Mouse (Mus musculus): Measurements from ENCODE around the gene Psma1. TPM values are rescaled to one million over a fixed set of nuclear protein-coding genes. Genes with fewer than 3 reads are reported as not detected.

Gene Psma1
- total RNA-seq (2014; rRNA removed) (158 and 167 TPM in 2 replicates), polyA plus RNA-seq (2015; fragmentation: Nextera tagmentation; extraction: Ambion mirVana) (317 and 329 TPM in 2 replicates)

- Histone ChIP-seq H3K4me2 (ENCODE audit: low read depth, low read length, poor library complexity, severe bottlenecking) (peak within 1 kb of the TSS; percentile 75), H3K4me1 (ENCODE audit: insufficient read depth, low read length) (no peaks in the 10 kb centered on the region; the same call in 1 of the 2 replicates), H3K27me3 (ENCODE audit: insufficient read depth, low read length) (no peaks in the 10 kb centered on the region), H3K4me3 (ENCODE audit: low read depth, low read length) (peak within 1 kb of the TSS; percentile 79), H3K27ac (ENCODE audit: low read depth, low read length) (peak within 1 kb of the TSS; percentile 76), H3K9ac (replicated peaks; ENCODE audit: low read length, poor library complexity, severe bottlenecking) (peak within 1 kb of the TSS; percentile 84), H3K36me3 (ENCODE audit: insufficient read depth, low read length) (peaks cover 9% of the 10 kb centered on the region; the same call in 1 of the 2 replicates), H3K9me3 (ENCODE audit: low read length) (no peaks in the 10 kb centered on the region)
- DNase-seq (ENCODE audit: low spot score): peak; percentile 99
- TF ChIP-seq CTCF (IDR thresholded peaks at IDR 0.05): peak; percentile 72
- 0% methylated on average over 39 of the region's 39 CpGs for WGBS
- peak; percentile 94 for ATAC-seq (ENCODE audit: low FRiP score)
Measured at GRCm38 (mm10) chr7:114276005-114276752, at the start of gene Psma1. Gene Psma1 (minus strand): TSS chr7:114276118.

GRCm38 (mm10) chr7:114323527-114323926 lies 47.6 kb upstream of the Psma1 start:
- Histone ChIP-seq H3K4me1 (ENCODE audit: insufficient read depth, low read length) (no peaks in the 10 kb centered on the region), H3K9ac (replicated peaks; ENCODE audit: low read length, poor library complexity, severe bottlenecking) (no peak overlapping the region), H3K4me2 (ENCODE audit: low read depth, low read length, poor library complexity, severe bottlenecking) (no peak overlapping the region), H3K36me3 (ENCODE audit: insufficient read depth, low read length) (no peaks in the 10 kb centered on the region), H3K4me3 (ENCODE audit: low read depth, low read length) (no peak overlapping the region), H3K27ac (ENCODE audit: low read depth, low read length) (no peak overlapping the region), H3K27me3 (ENCODE audit: insufficient read depth, low read length) (no peaks in the 10 kb centered on the region), H3K9me3 (ENCODE audit: low read length) (no peaks in the 10 kb centered on the region)
- no peak for TF ChIP-seq CTCF (IDR thresholded peaks at IDR 0.05)
- ATAC-seq (ENCODE audit: low FRiP score) (no peak), DNase-seq (ENCODE audit: low spot score) (no peak)
- 69% methylated on average over 1 of the region's 1 CpGs for WGBS

- H3K27me3 ChIP-seq (ENCODE audit: insufficient read depth, low read length): no peaks in the 10 kb centered on the region
- DNase-seq (ENCODE audit: low spot score): peak; percentile 62
- H3K36me3 ChIP-seq (ENCODE audit: insufficient read depth, low read length): no peaks in the 10 kb centered on the region
- TF ChIP-seq CTCF (IDR thresholded peaks at IDR 0.05): no peak
- H3K4me1 ChIP-seq (ENCODE audit: insufficient read depth, low read length): no peaks in the 10 kb centered on the region
- ATAC-seq (ENCODE audit: low FRiP score): no peak
- no peaks in the 10 kb centered on the region for H3K9me3 ChIP-seq (ENCODE audit: low read length)
- no peak overlapping the region for H3K9ac ChIP-seq (replicated peaks; ENCODE audit: low read length, poor library complexity, severe bottlenecking)
- no peak overlapping the region for H3K4me2 ChIP-seq (ENCODE audit: low read depth, low read length, poor library complexity, severe bottlenecking)
- no peak overlapping the region for H3K4me3 ChIP-seq (ENCODE audit: low read depth, low read length)
- no peak overlapping the region for H3K27ac ChIP-seq (ENCODE audit: low read depth, low read length)
- 79% methylated on average over 9 of the region's 9 CpGs for WGBS
Measured at GRCm38 (mm10) chr7:114322531-114323441, 46.9 kb upstream of the Psma1 start.

- H3K9me3 ChIP-seq (ENCODE audit: low read length): no peaks in the 10 kb centered on the region
- no peaks in the 10 kb centered on the region for H3K36me3 ChIP-seq (ENCODE audit: insufficient read depth, low read length)
- DNase-seq (ENCODE audit: low spot score): no peak
- no peak for TF ChIP-seq CTCF (IDR thresholded peaks at IDR 0.05)
- H3K9ac ChIP-seq (replicated peaks; ENCODE audit: low read length, poor library complexity, severe bottlenecking): no peak overlapping the region
- H3K4me3 ChIP-seq (ENCODE audit: low read depth, low read length): no peak overlapping the region
- H3K27ac ChIP-seq (ENCODE audit: low read depth, low read length): no peak overlapping the region
- no peak overlapping the region for H3K4me2 ChIP-seq (ENCODE audit: low read depth, low read length, poor library complexity, severe bottlenecking)
- no peaks in the 10 kb centered on the region for H3K4me1 ChIP-seq (ENCODE audit: insufficient read depth, low read length)
- H3K27me3 ChIP-seq (ENCODE audit: insufficient read depth, low read length): no peaks in the 10 kb centered on the region
- 66% methylated on average over 5 of the region's 5 CpGs for WGBS
- no peak for ATAC-seq (ENCODE audit: low FRiP score)
Measured at GRCm38 (mm10) chr7:114321694-114322372, 45.9 kb upstream of the Psma1 start.

- H3K27ac ChIP-seq (ENCODE audit: low read depth, low read length): no peak overlapping the region
- no peak for ATAC-seq (ENCODE audit: low FRiP score)
- TF ChIP-seq CTCF (IDR thresholded peaks at IDR 0.05): no peak
Measured at GRCm38 (mm10) chr7:114317896-114318295, 42.0 kb upstream of the Psma1 start.

More at GRCm38 (mm10) chr7:114317896-114318295, 42.0 kb upstream of the Psma1 start:
- no peaks in the 10 kb centered on the region for H3K27me3 ChIP-seq (ENCODE audit: insufficient read depth, low read length)
- no peak overlapping the region for H3K4me2 ChIP-seq (ENCODE audit: low read depth, low read length, poor library complexity, severe bottlenecking)
- no peaks in the 10 kb centered on the region for H3K9me3 ChIP-seq (ENCODE audit: low read length)
- H3K36me3 ChIP-seq (ENCODE audit: insufficient read depth, low read length): no peaks in the 10 kb centered on the region
- no peaks in the 10 kb centered on the region for H3K4me1 ChIP-seq (ENCODE audit: insufficient read depth, low read length)
- DNase-seq (ENCODE audit: low spot score): no peak
- H3K4me3 ChIP-seq (ENCODE audit: low read depth, low read length): no peak overlapping the region
- no peak overlapping the region for H3K9ac ChIP-seq (replicated peaks; ENCODE audit: low read length, poor library complexity, severe bottlenecking)
- 82% methylated on average over 4 of the region's 4 CpGs for WGBS
